Mouse (Mus musculus) MEL (cell line): ENCODE results near the gene Ggact. TPM values are rescaled to one million over a fixed set of nuclear protein-coding genes. Genes with fewer than 3 reads are reported as not detected.

ENCODE experiments used
- DNase-seq: peaks from one replicate; pipeline ENCODE4 v3.0.0; 2011; ENCODE audit warnings: low read depth, low spot score
- H3K27ac ChIP-seq: 2 replicates; pipeline ENCODE4 v1.5.1; 2012; ENCODE audit warnings: low read depth, mild to moderate bottlenecking, control low read depth, low read length, moderate library complexity; ENCODE audit not compliant: control insufficient read depth
- H3K27me3 ChIP-seq, 2 experiments: fragments of 150-350 bp in 1 of 2; sonication (generic) in 1 of 2; 2 replicates each; pipeline ENCODE4 v1.6.1; 2012; ENCODE audit warnings: low read length in 2 of 2, mild to moderate bottlenecking in 2 of 2, improper control_type of control experiment in 1 of 2, moderate library complexity in 1 of 2; ENCODE audit not compliant: insufficient read depth in 2 of 2, control insufficient read depth in 1 of 2
- H3K36me3 ChIP-seq, 2 experiments: 2 replicates each; pipeline ENCODE4 v1.6.1; 2012 to 2014; ENCODE audit warnings: low read length in 2 of 2, improper control_type of control experiment in 1 of 2, inconsistent platforms in 1 of 2, mild to moderate bottlenecking in 1 of 2; ENCODE audit not compliant: insufficient read depth in 2 of 2, control insufficient read depth in 1 of 2
- H3K4me1 ChIP-seq, 2 experiments: fragments of 150-350 bp in 1 of 2; sonication (generic) in 1 of 2; 2 replicates each; pipeline ENCODE4 v1.6.1; 2012; ENCODE audit warnings: low read length in 2 of 2, improper control_type of control experiment in 1 of 2, mild to moderate bottlenecking in 1 of 2; ENCODE audit not compliant: insufficient read depth in 2 of 2, control insufficient read depth in 1 of 2
- H3K4me3 ChIP-seq, 2 experiments: fragments of 150-350 bp in 1 of 2; sonication (generic) in 1 of 2; 2 replicates each; pipeline ENCODE4 v1.5.1; 2012; ENCODE audit warnings: low read depth in 2 of 2, low read length in 2 of 2, mild to moderate bottlenecking in 2 of 2, moderate library complexity in 2 of 2, control low read depth in 1 of 2, improper control_type of control experiment in 1 of 2; ENCODE audit not compliant: control insufficient read depth in 1 of 2, insufficient read depth in 1 of 2
- H3K79me2 ChIP-seq: 2 replicates; pipeline ENCODE4 v1.6.1; 2012; ENCODE audit warnings: mild to moderate bottlenecking, low read length, moderate library complexity; ENCODE audit not compliant: control insufficient read depth, poor library complexity, insufficient read depth
- H3K9ac ChIP-seq: 2 replicates; pipeline ENCODE4 v1.6.1; 2012; ENCODE audit warnings: low read depth, mild to moderate bottlenecking, control low read depth, low read length, moderate library complexity; ENCODE audit not compliant: control insufficient read depth, poor library complexity, severe bottlenecking
- H3K9me3 ChIP-seq: fragments of 150-350 bp; sonication (generic); replicated peaks from 2 replicates; pipeline ENCODE4 v1.6.1; 2012; ENCODE audit warnings: mild to moderate bottlenecking, low read length, improper control_type of control experiment, moderate library complexity; ENCODE audit not compliant: insufficient read depth
- BHLHE40 ChIP-seq: IDR thresholded peaks from 2 replicates; pipeline ENCODE4 v1.6.1; 2012; ENCODE audit warnings: low read depth, mild to moderate bottlenecking, inconsistent platforms, low read length, improper control_type of control experiment, borderline replicate concordance
- CHD1 ChIP-seq: IDR thresholded peaks from 2 replicates; pipeline ENCODE4 v1.6.1; 2012; ENCODE audit warnings: low read depth, mild to moderate bottlenecking, inconsistent platforms, low read length, improper control_type of control experiment
- CHD2 ChIP-seq: IDR thresholded peaks from 2 replicates; pipeline ENCODE4 v1.6.1; 2011; ENCODE audit warnings: low read length, improper control_type of control experiment
- E2F4 ChIP-seq: IDR thresholded peaks from 2 replicates; pipeline ENCODE4 v1.6.1; 2011; ENCODE audit warnings: low read depth, low read length, improper control_type of control experiment, borderline replicate concordance
- MAFK ChIP-seq: IDR thresholded peaks from 2 replicates; pipeline ENCODE4 v1.6.1; 2011; ENCODE audit warnings: low read depth, mild to moderate bottlenecking, low read length, improper control_type of control experiment, borderline replicate concordance
- MAZ ChIP-seq: IDR thresholded peaks from 2 replicates; pipeline ENCODE4 v1.6.1; 2012; ENCODE audit warnings: low read depth, mild to moderate bottlenecking, inconsistent platforms, low read length, improper control_type of control experiment
- MEF2A ChIP-seq: IDR thresholded peaks from 2 replicates; pipeline ENCODE4 v1.6.1; 2014; ENCODE audit warnings: low read depth, mild to moderate bottlenecking, inconsistent platforms, low read length, improper control_type of control experiment; ENCODE audit not compliant: poor library complexity, insufficient replicate concordance, severe bottlenecking; ENCODE audit errors: extremely low read depth
- MYC ChIP-seq: IDR thresholded peaks from 2 replicates; pipeline ENCODE4 v1.6.1; 2011; ENCODE audit warnings: low read depth, mild to moderate bottlenecking, low read length, improper control_type of control experiment, moderate library complexity
- NRF1 ChIP-seq: IDR thresholded peaks from 2 replicates; pipeline ENCODE4 v1.6.1; 2014; ENCODE audit warnings: low read depth, mild to moderate bottlenecking, inconsistent platforms, low read length, improper control_type of control experiment, moderate library complexity; ENCODE audit not compliant: poor library complexity, insufficient read depth, severe bottlenecking
- POLR2A ChIP-seq, 2 experiments: IDR thresholded peaks; 2 replicates each; pipeline ENCODE4 v1.6.1; 2011 to 2012; ENCODE audit warnings: low read length in 2 of 2, mild to moderate bottlenecking in 2 of 2, control low read depth in 1 of 2, improper control_type of control experiment in 1 of 2, low read depth in 1 of 2, moderate library complexity in 1 of 2; ENCODE audit not compliant: control insufficient read depth in 1 of 2, insufficient read depth in 1 of 2, poor library complexity in 1 of 2
- POLR2AphosphoS2 ChIP-seq: IDR thresholded peaks from 2 replicates; pipeline ENCODE4 v1.6.1; 2011; ENCODE audit warnings: low read length, improper control_type of control experiment
- RAD21 ChIP-seq: IDR thresholded peaks from 2 replicates; pipeline ENCODE4 v1.6.1; 2011; ENCODE audit warnings: mild to moderate bottlenecking, low read depth, low read length, improper control_type of control experiment
- RCOR1 ChIP-seq: IDR thresholded peaks from 2 replicates; pipeline ENCODE4 v1.6.1; 2012; ENCODE audit warnings: low read depth, mild to moderate bottlenecking, inconsistent platforms, low read length, improper control_type of control experiment
- SIN3A ChIP-seq: IDR thresholded peaks from 2 replicates; pipeline ENCODE4 v1.6.1; 2012; ENCODE audit warnings: low read length, improper control_type of control experiment, inconsistent platforms
- SMC3 ChIP-seq: IDR thresholded peaks from 2 replicates; pipeline ENCODE4 v1.6.1; 2011; ENCODE audit warnings: low read depth, low read length, improper control_type of control experiment
- TCF12 ChIP-seq: IDR thresholded peaks from 2 replicates; pipeline ENCODE4 v1.6.1; 2014; ENCODE audit warnings: low read depth, mild to moderate bottlenecking, inconsistent platforms, low read length, improper control_type of control experiment, moderate library complexity
- UBTF ChIP-seq: IDR thresholded peaks from 2 replicates; pipeline ENCODE4 v1.6.1; 2012; ENCODE audit warnings: low read depth, mild to moderate bottlenecking, inconsistent platforms, low read length, improper control_type of control experiment, moderate library complexity, borderline replicate concordance; ENCODE audit not compliant: insufficient read depth
- USF1 ChIP-seq: IDR thresholded peaks from 2 replicates; pipeline ENCODE4 v1.6.1; 2014; ENCODE audit warnings: low read depth, mild to moderate bottlenecking, inconsistent platforms, low read length, improper control_type of control experiment, moderate library complexity
- polyA plus RNA-seq, 2 experiments: library from polyadenylated mRNA; stranded (reverse) in 1 of 2; unstranded in 1 of 2; fragments of >175 nt in 1 of 2; fragments of >200 nt in 1 of 2; gene quantifications; 2 replicates each; pipeline versions ENCODE4 v1.2.1 to v1.2.4; 2012; ENCODE audit warnings: low replicate concordance in 2 of 2, low read depth in 1 of 2; ENCODE audit not compliant: insufficient read length in 2 of 2, insufficient read depth in 1 of 2, missing spikeins in 1 of 2
- total RNA-seq: library from RNA; depleted of rRNA; stranded (reverse); fragments of 300-350 nt; gene quantifications from 2 replicates; pipeline ENCODE4 v1.2.3, GENCODE M21; 2012

The Ggact gene
- total and polyA plus RNA-seq, 3 experiments: 54.0 to 64.8 TPM; not detected in 1

DNA sequence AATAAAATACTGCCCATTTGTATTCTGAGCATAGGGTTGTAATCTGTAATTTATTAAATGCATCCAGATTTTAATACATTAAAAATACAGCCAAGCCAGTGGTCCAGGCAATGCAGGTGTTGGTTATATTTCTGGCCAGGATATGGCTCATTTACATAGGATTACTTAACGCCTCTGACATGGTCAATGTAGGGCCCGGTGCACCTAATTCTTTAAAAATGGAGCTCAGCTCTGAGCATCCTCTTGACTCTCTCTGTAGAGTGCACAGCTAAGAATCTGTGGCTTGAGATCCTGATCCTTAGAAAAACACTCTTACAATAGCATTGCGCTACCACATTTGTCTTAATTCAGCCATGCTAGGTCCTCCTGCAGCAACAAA lies 29.9 kb upstream of the Ggact start (continued):
- no peak for TF ChIP-seq MAZ
- TF ChIP-seq MYC: no peak
- no peak for TF ChIP-seq SIN3A

DNA sequence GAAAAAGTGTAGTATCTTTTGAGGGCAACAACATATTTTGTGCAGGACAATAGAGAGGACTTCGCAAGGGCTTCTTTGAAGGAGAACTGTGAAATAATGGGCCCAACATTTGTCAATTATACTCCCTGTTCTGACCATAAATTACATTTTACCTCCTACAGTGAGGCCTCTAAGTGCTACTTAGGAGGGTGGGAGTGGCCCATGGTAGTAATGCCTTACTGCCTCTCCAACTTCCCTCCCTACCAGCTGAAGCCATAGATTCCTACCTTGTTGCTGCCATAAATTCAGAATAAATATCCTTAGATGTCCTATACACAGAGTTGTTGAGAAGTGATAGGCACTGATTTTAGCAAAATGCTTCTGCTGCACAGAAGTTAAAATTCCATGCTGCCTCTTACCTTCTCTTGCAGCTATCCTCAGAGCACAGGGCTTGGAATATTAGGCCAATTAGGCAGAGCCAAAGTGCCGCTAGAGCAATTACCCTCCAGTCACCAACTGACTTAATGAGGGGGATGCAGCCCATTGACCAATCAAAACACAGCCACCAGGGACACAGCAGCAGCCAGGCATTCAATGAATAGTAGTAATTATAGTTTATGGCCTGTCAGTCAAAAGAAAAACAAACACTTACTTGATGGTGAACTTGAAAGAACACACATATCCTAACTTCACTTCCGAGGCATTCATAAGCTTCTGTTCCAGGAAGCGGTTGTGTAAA lies 29.4 kb upstream of the Ggact start:
- no peaks in the 10 kb centered on the region for H3K9me3 ChIP-seq
- H3K27ac ChIP-seq: no peak overlapping the region
- no peaks in the 10 kb centered on the region; a peak in 1 of 4 replicates for H3K36me3 ChIP-seq
- no peaks in the 10 kb centered on the region for H3K4me1 ChIP-seq
- H3K4me3 ChIP-seq: no peak overlapping the region
- H3K79me2 ChIP-seq: no peaks in the 10 kb centered on the region
- no peaks in the 10 kb centered on the region for H3K27me3 ChIP-seq
- no peak for DNase-seq
- no peak for TF ChIP-seq SIN3A
- no peak for TF ChIP-seq CHD1
- TF ChIP-seq, all 39 proteins: peak for 0
- H3K9ac ChIP-seq: no peak overlapping the region

DNA sequence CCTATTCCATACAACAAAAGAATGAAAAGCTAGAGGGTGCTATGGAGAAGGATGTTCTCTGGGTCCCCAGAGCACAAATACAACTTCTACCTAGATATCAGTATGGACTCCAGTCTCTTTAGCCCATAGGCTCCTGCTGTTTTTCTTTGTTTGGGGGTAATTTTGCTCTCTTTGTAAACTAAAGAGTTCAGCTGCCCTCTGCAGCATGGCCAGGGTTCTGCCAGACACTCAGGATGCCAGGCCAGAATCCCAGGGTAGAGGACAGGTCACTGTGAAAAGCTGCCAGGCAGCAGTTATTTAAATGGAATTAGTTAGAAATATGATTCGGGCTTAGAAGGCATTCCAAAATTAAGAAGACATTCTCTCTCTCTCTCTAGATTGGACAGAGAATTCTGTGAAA lies 22.9 kb upstream of the Ggact start:
- Histone ChIP-seq H3K9ac (no peak overlapping the region), H3K27ac (no peak overlapping the region), H3K36me3 (peaks cover 0 to 5% of the 10 kb centered on the region in 2 experiments; a peak in 1 of 4 replicates), H3K79me2 (no peaks in the 10 kb centered on the region), H3K4me3 (no peak overlapping the region), H3K4me1 (no peaks in the 10 kb centered on the region), H3K9me3 (no peaks in the 10 kb centered on the region), H3K27me3 (no peaks in the 10 kb centered on the region)
- TF ChIP-seq CHD2 (no peak), BHLHE40 (no peak), POLR2AphosphoS2 (no peak)
- no peak for DNase-seq

DNA sequence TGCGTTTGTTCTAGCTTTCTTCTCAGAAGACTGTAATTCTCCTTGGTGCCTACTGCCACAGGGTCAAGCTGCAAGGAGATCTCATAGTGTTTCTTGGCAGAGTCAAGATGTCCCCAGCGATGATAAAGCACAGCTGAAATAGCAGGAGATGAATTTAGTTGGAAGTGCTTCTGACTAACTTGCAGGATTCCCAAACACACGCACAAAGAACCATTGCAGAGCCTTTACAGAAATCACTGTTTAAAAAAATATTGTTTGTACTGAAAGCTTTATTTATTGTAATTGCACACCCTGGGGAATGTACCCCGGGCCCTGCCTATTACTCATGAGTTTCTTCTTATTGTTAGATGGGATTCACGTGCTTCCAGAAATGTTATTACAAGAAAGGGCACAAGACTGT lies 6.5 kb upstream of the Ggact start:
- no peaks in the 10 kb centered on the region for H3K9me3 ChIP-seq
- no peaks in the 10 kb centered on the region for H3K27me3 ChIP-seq
- H3K4me1 ChIP-seq: no peaks in the 10 kb centered on the region
- no peak for DNase-seq
- no peaks in the 10 kb centered on the region for H3K79me2 ChIP-seq
- TF ChIP-seq USF1 (no peak), BHLHE40 (no peak), TCF12 (no peak), RAD21 (no peak), MAZ (no peak), MEF2A (no peak), NRF1 (no peak), UBTF (no peak), RCOR1 (no peak), MAFK (no peak), POLR2A (IDR thresholded peaks at IDR 0.05; ENCODE audit: control insufficient read depth in 1 of 2, insufficient read depth in 1 of 2, low read depth in 1 of 2, low read length in 2 of 2, poor library complexity in 1 of 2) (no peak), SMC3 (no peak), E2F4 (no peak)
- no peak overlapping the region for H3K9ac ChIP-seq
- H3K36me3 ChIP-seq: peaks cover 0 to 2% of the 10 kb centered on the region in 2 experiments; a peak in 1 of 4 replicates
- no peak overlapping the region for H3K27ac ChIP-seq
- no peak overlapping the region for H3K4me3 ChIP-seq
